23 mouse cellular contexts compared by ENCODE assay signal in the genomic region with DNA sequence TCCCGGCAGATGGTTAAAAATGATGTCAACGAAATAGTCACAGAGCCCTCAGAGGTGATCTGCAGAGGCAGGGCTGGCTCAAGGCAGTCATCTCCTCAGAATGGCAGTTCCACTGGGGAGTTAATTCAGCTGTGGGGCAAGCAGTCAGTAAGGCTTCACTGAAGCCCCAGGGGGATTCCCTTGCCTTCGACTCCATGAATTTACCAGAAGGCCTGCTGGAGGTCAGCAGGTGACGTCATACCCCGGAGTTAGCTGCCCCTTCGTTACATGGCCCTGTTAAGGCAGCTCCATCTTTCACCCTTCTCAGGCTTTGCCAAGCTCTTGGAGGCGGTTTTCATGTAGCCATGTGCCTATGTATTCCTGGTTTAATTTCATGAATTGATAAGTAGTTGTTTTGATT.
DNase-seq lines count a peak whose midpoint lies in the region; ATAC-seq and TF ChIP-seq lines count a peak whose summit lies in the region.
"Had no signal": no experiment of that assay in that cellular context is flagged by ENCODE, and none has a peak within 500 bp of the region (broad histone marks: within the 10 kb centered on the region; RNA-seq: fewer than 3 reads in every experiment).

No protein-coding gene starts in this region.

- H3K27me3 ChIP-seq in heart, embryonic 11.5 days (ENCODE audit: control insufficient read depth, insufficient read depth, low read length): no peaks in the 10 kb centered on the region
- no peaks in the 10 kb centered on the region for H3K27me3 ChIP-seq in myocyte (ENCODE audit: control insufficient read depth, insufficient read depth, insufficient read length)
- H3K27me3 ChIP-seq in hindbrain, postnatal 0 days (ENCODE audit: insufficient read depth, low read length): no peaks in the 10 kb centered on the region
- H3K27me3 ChIP-seq in liver, embryonic 11.5 days (replicated peaks; ENCODE audit: control insufficient read depth, insufficient read depth, low read length): no peaks in the 10 kb centered on the region
- H3K27me3 ChIP-seq: embryonic facial prominence, embryonic 13.5 days; embryonic facial prominence, embryonic 15.5 days had no signal

- no peak overlapping the region for H3K27ac ChIP-seq in heart, embryonic 11.5 days (ENCODE audit: low read depth, low read length)
- H3K27ac ChIP-seq in hindbrain, postnatal 0 days: no peak overlapping the region
- no peak overlapping the region for H3K27ac ChIP-seq in liver, embryonic 11.5 days (ENCODE audit: low read depth, low read length)
- H3K27ac ChIP-seq: embryonic facial prominence, embryonic 13.5 days; embryonic facial prominence, embryonic 15.5 days; forebrain, embryonic 10.5 days; forebrain, embryonic 13.5 days had no signal

- peaks cover 15% of the 10 kb centered on the region for H3K4me1 ChIP-seq in heart, embryonic 11.5 days (ENCODE audit: control insufficient read depth, insufficient read depth, low read length)
- H3K4me1 ChIP-seq in hindbrain, postnatal 0 days (ENCODE audit: insufficient read depth, low read length): peaks cover 7% of the 10 kb centered on the region; the same call in 1 of the 2 replicates
- H3K4me1 ChIP-seq in liver, embryonic 11.5 days (replicated peaks; ENCODE audit: control insufficient read depth, insufficient read depth, low read length): 0 out of 2 replicates have a peak, but pooled peaks cover 3% of the 10 kb centered on the region
- H3K4me1 ChIP-seq: forebrain, embryonic 13.5 days had no signal

- 54% methylated on average over 7 of the region's 7 CpGs for WGBS in heart, embryonic 11.5 days (ENCODE audit: insufficient replicate concordance)
- 58% methylated on average over 7 of the region's 7 CpGs for WGBS in hindbrain, postnatal 0 days
- 67% methylated on average over 7 of the region's 7 CpGs for WGBS in liver, embryonic 11.5 days

- H3K9me3 ChIP-seq in heart, embryonic 11.5 days (replicated peaks; ENCODE audit: control insufficient read depth, low read length): no peaks in the 10 kb centered on the region
- H3K9me3 ChIP-seq in hindbrain, postnatal 0 days (ENCODE audit: low read length): no peaks in the 10 kb centered on the region
- no peaks in the 10 kb centered on the region for H3K9me3 ChIP-seq in liver, embryonic 11.5 days (ENCODE audit: control insufficient read depth, low read length)
- H3K9me3 ChIP-seq: embryonic facial prominence, embryonic 13.5 days; embryonic facial prominence, embryonic 15.5 days; forebrain, embryonic 10.5 days; forebrain, embryonic 13.5 days; G1E had no signal

- TF ChIP-seq CTCF in hindbrain, postnatal 0 days (IDR thresholded peaks at IDR 0.05; ENCODE audit: low read depth): no peak

- H3K79me2 ChIP-seq in myocyte (ENCODE audit: control insufficient read depth, insufficient read depth): no peaks in the 10 kb centered on the region

- H3K4me3 ChIP-seq in heart, embryonic 11.5 days (ENCODE audit: low read depth, low read length): no peak overlapping the region
- H3K4me3 ChIP-seq in myocyte: no peak overlapping the region
- H3K4me3 ChIP-seq in hindbrain, postnatal 0 days (ENCODE audit: low read length): no peak overlapping the region
- no peak overlapping the region for H3K4me3 ChIP-seq in liver, embryonic 11.5 days (ENCODE audit: low read depth, low read length)
- H3K4me3 ChIP-seq: embryonic facial prominence, embryonic 13.5 days; embryonic facial prominence, embryonic 15.5 days; erythroblast, embryonic 14.5 days; forebrain, embryonic 10.5 days; forebrain, embryonic 13.5 days had no signal

- DNase-seq in embryo, embryonic 11 days: peak; percentile 35
- DNase-seq in embryo, embryonic 10 days (ENCODE audit: low spot score): no peak
- DNase-seq in heart, adult 11 months: peak; percentile 83
- peak; percentile 88 for DNase-seq in MN1 (ENCODE audit: low spot score)
- DNase-seq in hindbrain, postnatal 0 days (ENCODE audit: low spot score): no peak
- no peak for DNase-seq in liver, embryonic 11.5 days (ENCODE audit: low spot score)
- DNase-seq: adrenal gland, adult 2 months; adrenal gland, postnatal 10 days; adrenal gland, postnatal 25 days; cerebellum, adult 11 months; cerebellum, adult 18-20 months; cerebellum, adult 9-11 months; cerebellum, postnatal 14 days; cerebellum, postnatal 36 days had no signal

- H3K36me3 ChIP-seq in heart, embryonic 11.5 days (ENCODE audit: control insufficient read depth, insufficient read depth, low read length): no peaks in the 10 kb centered on the region
- H3K36me3 ChIP-seq in myocyte (ENCODE audit: control insufficient read depth, insufficient read depth): no peaks in the 10 kb centered on the region
- H3K36me3 ChIP-seq in hindbrain, postnatal 0 days (ENCODE audit: insufficient read depth, low read length): no peaks in the 10 kb centered on the region
- no peaks in the 10 kb centered on the region for H3K36me3 ChIP-seq in liver, embryonic 11.5 days (ENCODE audit: control insufficient read depth, insufficient read depth, low read length)
- H3K36me3 ChIP-seq: embryonic facial prominence, embryonic 13.5 days; embryonic facial prominence, embryonic 15.5 days; forebrain, embryonic 10.5 days; G1E had no signal

- no peak for TF ChIP-seq POLR2A in myocyte (IDR thresholded peaks at IDR 0.05; ENCODE audit: insufficient read length, low read depth)

- no peak overlapping the region for H3ac ChIP-seq in myocyte (ENCODE audit: control insufficient read depth, insufficient read length)

- no peak overlapping the region for H3K9ac ChIP-seq in heart, embryonic 11.5 days (ENCODE audit: low read depth, low read length)
- H3K9ac ChIP-seq in hindbrain, postnatal 0 days (replicated peaks; ENCODE audit: low read length): no peak overlapping the region
- H3K9ac ChIP-seq in liver, embryonic 11.5 days (ENCODE audit: low read depth, low read length): no peak overlapping the region
- H3K9ac ChIP-seq: embryonic facial prominence, embryonic 13.5 days; embryonic facial prominence, embryonic 15.5 days; forebrain, embryonic 13.5 days had no signal

- ATAC-seq in heart, embryonic 11.5 days (replicated peaks; ENCODE audit: insufficient number of reproducible peaks, low FRiP score, low TSS enrichment): no peak
- ATAC-seq in hindbrain, postnatal 0 days: no peak
- no peak for ATAC-seq in liver, embryonic 11.5 days (replicated peaks; ENCODE audit: low FRiP score)
- ATAC-seq: forebrain, embryonic 13.5 days; forebrain, embryonic 16.5 days had no signal

- H3K4me2 ChIP-seq in heart, embryonic 11.5 days: no peak overlapping the region
- H3K4me2 ChIP-seq in myocyte (ENCODE audit: low read depth): peak overlapping the region; percentile 61
- no peak overlapping the region for H3K4me2 ChIP-seq in hindbrain, postnatal 0 days (ENCODE audit: low read depth, low read length)
- no peak overlapping the region for H3K4me2 ChIP-seq in liver, embryonic 11.5 days
- H3K4me2 ChIP-seq: embryonic facial prominence, embryonic 13.5 days; embryonic facial prominence, embryonic 15.5 days; forebrain, embryonic 13.5 days had no signal

TF ChIP-seq in myocyte, 11 proteins besides CTCF, POLR2A, EP300 and RAD21:
- TF ChIP-seq TCF3 (IDR thresholded peaks at IDR 0.05; ENCODE audit: insufficient read length, low read depth) (no peak), REST (IDR thresholded peaks at IDR 0.05; ENCODE audit: insufficient read depth, insufficient read length) (no peak), POLR2AphosphoS2 (IDR thresholded peaks at IDR 0.05; ENCODE audit: insufficient read length, low read depth) (no peak), MYOG (IDR thresholded peaks at IDR 0.05; ENCODE audit: control insufficient read depth in 1 of 3, insufficient read depth in 1 of 3, insufficient read length in 2 of 3, low read depth in 2 of 3) (no peak), TCF12 (IDR thresholded peaks at IDR 0.05; ENCODE audit: insufficient read depth, poor library complexity, severe bottlenecking) (no peak), E2F4 (IDR thresholded peaks at IDR 0.05; ENCODE audit: insufficient read depth) (no peak), SRF (IDR thresholded peaks at IDR 0.05; ENCODE audit: control insufficient read depth, insufficient read length, low read depth) (no peak), MYOD1 (IDR thresholded peaks at IDR 0.05; ENCODE audit: control insufficient read depth in 1 of 3, insufficient read length in 2 of 3, low read depth in 2 of 3) (no peak)
TF ChIP-seq in myocyte: peak in this region for 0.

Comparison
In these comparisons a context has a peak if more than half of its experiments do, and no peak if none do; other contexts are left out.
1. DNase-seq: peak in embryo, embryonic 11 days (single experiment), heart, adult 11 months (single experiment) and MN1 (single experiment); none in embryo, embryonic 10 days (single experiment), hindbrain, postnatal 0 days (single experiment) and liver, embryonic 11.5 days (single experiment).